20 mouse cellular contexts compared by ENCODE assay signal in genomic region chr13:103244053-103244452, GRCm38 (mm10).
A peak's percentile ranks its signal among the peaks of the same experiment; 100 is the strongest.
DNase-seq lines count a peak whose midpoint lies in the region; ATAC-seq and TF ChIP-seq lines count a peak whose summit lies in the region.
"Had no signal": no experiment of that assay in that cellular context is flagged by ENCODE, and none has a peak within 500 bp of the region (broad histone marks: within the 10 kb centered on the region; RNA-seq: fewer than 3 reads in every experiment).

No protein-coding gene starts in this region.

- 30% methylated on average over 4 of the region's 4 CpGs for WGBS in kidney, adult 2 months
- WGBS in kidney, embryonic 16.5 days: 60% methylated on average over 4 of the region's 4 CpGs

- H3K9me3 ChIP-seq in kidney, embryonic 16.5 days (ENCODE audit: low read length): no peaks in the 10 kb centered on the region
- H3K9me3 ChIP-seq: embryonic facial prominence, embryonic 10.5 days; embryonic facial prominence, embryonic 12.5 days; forebrain, embryonic 13.5 days; forebrain, embryonic 15.5 days had no signal

- no peak for TF ChIP-seq CTCF in kidney, adult 2 months (conservative IDR thresholded peaks at IDR 0.05; ENCODE audit: insufficient read depth, insufficient read length, low read depth, low read length)

- no peak overlapping the region for H3K9ac ChIP-seq in kidney, embryonic 16.5 days (replicated peaks; ENCODE audit: low read length)
- H3K9ac ChIP-seq: embryonic facial prominence, embryonic 12.5 days; forebrain, embryonic 13.5 days; forebrain, embryonic 15.5 days; forebrain, postnatal 0 days had no signal

- TF ChIP-seq POLR2A in kidney, adult 2 months (IDR thresholded peaks at IDR 0.05; ENCODE audit: low read depth, low read length): no peak
- no peak for TF ChIP-seq POLR2A in myocyte (IDR thresholded peaks at IDR 0.05; ENCODE audit: insufficient read length, low read depth)

- H3K36me3 ChIP-seq in kidney, adult 2 months (ENCODE audit: control insufficient read depth, insufficient read depth, low read length): no peaks in the 10 kb centered on the region
- H3K36me3 ChIP-seq in kidney, embryonic 16.5 days (ENCODE audit: insufficient read depth, low read length): no peaks in the 10 kb centered on the region
- peaks cover 2% of the 10 kb centered on the region for H3K36me3 ChIP-seq in myocyte (ENCODE audit: control insufficient read depth, insufficient read depth)
- H3K36me3 ChIP-seq: embryonic facial prominence, embryonic 10.5 days; embryonic facial prominence, embryonic 12.5 days; forebrain, embryonic 15.5 days had no signal

- peaks cover 29% of the 10 kb centered on the region for H3K79me2 ChIP-seq in myocyte (ENCODE audit: control insufficient read depth, insufficient read depth)

- no peak overlapping the region for H3ac ChIP-seq in myocyte (ENCODE audit: control insufficient read depth, insufficient read length)

- DNase-seq in kidney, adult 2 months: peak; percentile 57
- DNase-seq in kidney, postnatal 10 days: no peak
- DNase-seq in kidney, postnatal 25 days: no peak
- DNase-seq in thymus, postnatal 36 days: no peak
- DNase-seq: adrenal gland, adult 2 months; adrenal gland, postnatal 10 days; adrenal gland, postnatal 25 days; B cell, adult 2 months; cerebellum, adult 11-12 months; cerebellum, adult 2 months; cerebellum, adult 9-10 months; cerebellum, postnatal 10 days; cerebellum, postnatal 25 days; forebrain, postnatal 0 days had no signal

- peaks cover 36% of the 10 kb centered on the region for H3K4me1 ChIP-seq in kidney, adult 2 months (ENCODE audit: control insufficient read depth, insufficient read depth, low read length)
- H3K4me1 ChIP-seq in kidney, embryonic 16.5 days (ENCODE audit: insufficient read depth, low read length): peaks cover 16% of the 10 kb centered on the region

- H3K4me2 ChIP-seq in kidney, embryonic 16.5 days (replicated peaks; ENCODE audit: low read depth, low read length): no peak overlapping the region
- no peak overlapping the region for H3K4me2 ChIP-seq in myocyte (ENCODE audit: low read depth)
- H3K4me2 ChIP-seq: embryonic facial prominence, embryonic 12.5 days; forebrain, embryonic 13.5 days; forebrain, embryonic 15.5 days had no signal

- H3K27me3 ChIP-seq in kidney, adult 2 months (replicated peaks; ENCODE audit: control insufficient read depth, insufficient read depth, low read length): no peaks in the 10 kb centered on the region
- H3K27me3 ChIP-seq in kidney, embryonic 16.5 days (ENCODE audit: insufficient read depth, low read length): no peaks in the 10 kb centered on the region
- no peaks in the 10 kb centered on the region for H3K27me3 ChIP-seq in myocyte (ENCODE audit: control insufficient read depth, insufficient read depth, insufficient read length)
- H3K27me3 ChIP-seq: embryonic facial prominence, embryonic 12.5 days; forebrain, embryonic 13.5 days; forebrain, embryonic 15.5 days had no signal

- H3K27ac ChIP-seq in kidney, adult 2 months (ENCODE audit: insufficient read depth, low read depth, low read length): peak overlapping the region; percentile 55; the same call in 1 of the 2 replicates
- H3K27ac ChIP-seq in kidney, embryonic 16.5 days (ENCODE audit: low read length): peak overlapping the region; percentile 60
- H3K27ac ChIP-seq: embryonic facial prominence, embryonic 10.5 days; embryonic facial prominence, embryonic 12.5 days; forebrain, embryonic 13.5 days; forebrain, embryonic 15.5 days had no signal

- H3K4me3 ChIP-seq in kidney, adult 2 months (ENCODE audit: insufficient read depth, low read depth, low read length): no peak overlapping the region
- no peak overlapping the region for H3K4me3 ChIP-seq in kidney, embryonic 16.5 days (ENCODE audit: low read length)
- no peak overlapping the region for H3K4me3 ChIP-seq in myocyte
- H3K4me3 ChIP-seq: embryonic facial prominence, embryonic 10.5 days; embryonic facial prominence, embryonic 12.5 days; forebrain, embryonic 13.5 days; forebrain, embryonic 15.5 days had no signal

- no peak for ATAC-seq in kidney, embryonic 16.5 days (ENCODE audit: low FRiP score, low TSS enrichment)
- ATAC-seq: forebrain, embryonic 13.5 days; forebrain, embryonic 15.5 days; forebrain, postnatal 0 days had no signal

TF ChIP-seq in myocyte, 11 proteins besides CTCF, POLR2A, EP300 and RAD21:
- no peak for TF ChIP-seq SRF (IDR thresholded peaks at IDR 0.05; ENCODE audit: control insufficient read depth, insufficient read length, low read depth)
- peak; percentile 53 for TF ChIP-seq USF1 (IDR thresholded peaks at IDR 0.05; ENCODE audit: low read depth)
